ENCODE assay signal across 25 mouse cellular contexts in the genomic region with DNA sequence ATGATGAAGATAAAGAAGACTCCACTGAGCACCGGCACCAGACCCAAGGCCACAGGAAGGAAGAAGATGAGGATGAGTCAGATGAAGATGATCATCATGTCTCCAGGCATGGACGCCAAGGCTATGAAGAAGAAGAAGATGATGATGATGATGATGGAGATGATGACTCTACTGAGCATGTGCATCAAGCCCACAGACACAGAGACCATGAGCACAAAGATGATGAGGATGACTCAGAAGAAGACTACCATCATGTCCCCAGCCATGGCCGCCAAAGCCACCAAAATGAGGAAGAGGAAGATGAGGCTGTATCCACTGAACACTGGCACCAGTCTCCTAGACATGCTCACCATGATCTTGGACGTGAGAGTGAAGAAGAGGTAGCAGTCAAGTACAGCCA. TPM values are rescaled to one million over a fixed set of nuclear protein-coding genes. Genes with fewer than 3 reads are reported as not detected.
DNase-seq lines count a peak whose midpoint lies in the region; ATAC-seq and TF ChIP-seq lines count a peak whose summit lies in the region.
"Had no signal": no experiment of that assay in that cellular context is flagged by ENCODE, and none has a peak within 500 bp of the region (broad histone marks: within the 10 kb centered on the region; RNA-seq: fewer than 3 reads in every experiment).

No protein-coding gene starts in this region.

- no peak for ATAC-seq in heart, embryonic 12.5 days (ENCODE audit: insufficient number of reproducible peaks, low FRiP score)
- no peak for ATAC-seq in midbrain, embryonic 11.5 days (ENCODE audit: low FRiP score)
- ATAC-seq in midbrain, embryonic 16.5 days = no peak
- ATAC-seq in lung, postnatal 0 days = no peak
- ATAC-seq: activated CD4-positive, CD25-positive, alpha-beta regulatory T cell, adult 4 months; CD4-positive, CD25-positive, alpha-beta regulatory T cell, adult 4 months; forebrain, embryonic 16.5 days; hindbrain, postnatal 0 days; intestine, embryonic 15.5 days; Patski had no signal

- no peak for TF ChIP-seq EP300 in lung, postnatal 0 days (IDR thresholded peaks at IDR 0.05)

- H3K4me1 ChIP-seq in heart, embryonic 12.5 days (replicated peaks) = peaks cover 84% of the 10 kb centered on the region
- peaks cover 30% of the 10 kb centered on the region for H3K4me1 ChIP-seq in midbrain, embryonic 11.5 days (ENCODE audit: control insufficient read depth, insufficient read depth, low read length)
- peaks cover 28% of the 10 kb centered on the region for H3K4me1 ChIP-seq in midbrain, embryonic 16.5 days (ENCODE audit: control insufficient read depth, insufficient read depth, low read length)
- H3K4me1 ChIP-seq in lung, postnatal 0 days (ENCODE audit: insufficient read depth, low read depth, low read length) = peaks cover 18% of the 10 kb centered on the region; the same call in 1 of the 2 replicates

- no peak overlapping the region for H3K9ac ChIP-seq in heart, embryonic 12.5 days
- H3K9ac ChIP-seq in midbrain, embryonic 11.5 days (ENCODE audit: low read length) = no peak overlapping the region
- no peak overlapping the region for H3K9ac ChIP-seq in midbrain, embryonic 16.5 days (ENCODE audit: low read depth, low read length)
- no peak overlapping the region for H3K9ac ChIP-seq in lung, postnatal 0 days (replicated peaks; ENCODE audit: low read depth)
- H3K9ac ChIP-seq: embryonic facial prominence, embryonic 13.5 days; forebrain, embryonic 12.5 days; heart, embryonic 13.5 days; hindbrain, embryonic 13.5 days; intestine, embryonic 15.5 days had no signal

- H3K4me3 ChIP-seq in heart, embryonic 12.5 days = no peak overlapping the region
- H3K4me3 ChIP-seq in midbrain, embryonic 11.5 days (ENCODE audit: low read depth, low read length) = no peak overlapping the region
- H3K4me3 ChIP-seq in midbrain, embryonic 16.5 days (ENCODE audit: low read depth, low read length) = no peak overlapping the region
- H3K4me3 ChIP-seq in lung, postnatal 0 days (ENCODE audit: low read depth, low read length) = no peak overlapping the region
- H3K4me3 ChIP-seq: embryonic facial prominence, embryonic 13.5 days; forebrain, embryonic 12.5 days; hindbrain, embryonic 13.5 days; intestine, embryonic 15.5 days had no signal

- 0 out of 2 replicates have a peak, but pooled peaks cover 3% of the 10 kb centered on the region for H3K9me3 ChIP-seq in heart, embryonic 12.5 days (replicated peaks)
- no peaks in the 10 kb centered on the region for H3K9me3 ChIP-seq in midbrain, embryonic 11.5 days (ENCODE audit: control insufficient read depth, low read length)
- H3K9me3 ChIP-seq in midbrain, embryonic 16.5 days (replicated peaks; ENCODE audit: control insufficient read depth, low read length, poor library complexity, severe bottlenecking) = no peaks in the 10 kb centered on the region
- H3K9me3 ChIP-seq in lung, postnatal 0 days (ENCODE audit: low read length) = no peaks in the 10 kb centered on the region
- H3K9me3 ChIP-seq: embryonic facial prominence, embryonic 13.5 days; forebrain, embryonic 12.5 days; heart, embryonic 13.5 days; hindbrain, embryonic 13.5 days; intestine, embryonic 15.5 days had no signal

- WGBS in heart, embryonic 12.5 days = 81% methylated on average over 4 of the region's 4 CpGs
- 82% methylated on average over 4 of the region's 4 CpGs for WGBS in midbrain, embryonic 11.5 days
- 90% methylated on average over 4 of the region's 4 CpGs for WGBS in midbrain, embryonic 16.5 days
- WGBS in lung, postnatal 0 days = 85% methylated on average over 4 of the region's 4 CpGs

- no peak for TF ChIP-seq CTCF in lung, postnatal 0 days (IDR thresholded peaks at IDR 0.05)

- no peak overlapping the region for H3K27ac ChIP-seq in heart, embryonic 12.5 days (ENCODE audit: poor library complexity, severe bottlenecking)
- no peak overlapping the region for H3K27ac ChIP-seq in midbrain, embryonic 11.5 days (ENCODE audit: low read depth, low read length)
- no peak overlapping the region for H3K27ac ChIP-seq in midbrain, embryonic 16.5 days (ENCODE audit: low read length)
- no peak overlapping the region for H3K27ac ChIP-seq in lung, postnatal 0 days (ENCODE audit: low read length)
- H3K27ac ChIP-seq: embryonic facial prominence, embryonic 13.5 days; forebrain, embryonic 12.5 days; hindbrain, embryonic 13.5 days; hindbrain, postnatal 0 days; intestine, embryonic 15.5 days had no signal

- H3K36me3 ChIP-seq in heart, embryonic 12.5 days = peaks cover 3% of the 10 kb centered on the region; the same call in 1 of the 2 replicates
- H3K36me3 ChIP-seq in midbrain, embryonic 11.5 days (ENCODE audit: control insufficient read depth, insufficient read depth, low read length) = no peaks in the 10 kb centered on the region
- peaks cover 4% of the 10 kb centered on the region; the same call in 1 of the 2 replicates for H3K36me3 ChIP-seq in midbrain, embryonic 16.5 days (ENCODE audit: control insufficient read depth, insufficient read depth, low read length)
- no peaks in the 10 kb centered on the region for H3K36me3 ChIP-seq in lung, postnatal 0 days (ENCODE audit: insufficient read depth, low read length)
- H3K36me3 ChIP-seq: embryonic facial prominence, embryonic 13.5 days; forebrain, embryonic 12.5 days; hindbrain, embryonic 13.5 days; intestine, embryonic 15.5 days had no signal

- 0 out of 2 replicates have a peak, but pooled peaks cover 4% of the 10 kb centered on the region for H3K27me3 ChIP-seq in heart, embryonic 12.5 days (replicated peaks)
- H3K27me3 ChIP-seq in midbrain, embryonic 11.5 days (ENCODE audit: control insufficient read depth, insufficient read depth, low read length) = peaks cover 4% of the 10 kb centered on the region
- peaks cover 5% of the 10 kb centered on the region; the same call in 1 of the 2 replicates for H3K27me3 ChIP-seq in midbrain, embryonic 16.5 days (ENCODE audit: control insufficient read depth, insufficient read depth, low read depth, low read length)
- no peaks in the 10 kb centered on the region for H3K27me3 ChIP-seq in lung, postnatal 0 days (replicated peaks; ENCODE audit: insufficient read depth, low read length)
- H3K27me3 ChIP-seq: intestine, embryonic 15.5 days; Patski had no signal

- DNase-seq in heart, postnatal 4 days = no peak
- DNase-seq in midbrain, embryonic 11.5 days (ENCODE audit: low spot score, missing footprints) = peak; percentile 79
- peak; percentile 15 for DNase-seq in induced T-regulatory cell, adult 2 months (ENCODE audit: low read depth)
- DNase-seq in lung, postnatal 0 days (ENCODE audit: low spot score) = no peak
- DNase-seq: adrenal gland, postnatal 14 days; B cell, adult 2 months; cerebellum, adult 11-12 months; cerebellum, adult 9-10 months; cerebellum, postnatal 25 days; gastrocnemius, postnatal 14 days; kidney, adult 18-20 months had no signal

- H3K4me2 ChIP-seq in heart, embryonic 12.5 days = peak overlapping the region; percentile 97; the same call in 1 of the 2 replicates
- no peak overlapping the region for H3K4me2 ChIP-seq in midbrain, embryonic 11.5 days
- no peak overlapping the region for H3K4me2 ChIP-seq in midbrain, embryonic 16.5 days (ENCODE audit: low read length)
- no peak overlapping the region for H3K4me2 ChIP-seq in lung, postnatal 0 days (replicated peaks; ENCODE audit: low read depth, low read length)
- H3K4me2 ChIP-seq: embryonic facial prominence, embryonic 13.5 days; forebrain, embryonic 12.5 days; hindbrain, embryonic 13.5 days; intestine, embryonic 15.5 days had no signal

RNA-seq across cellular contexts. Expression of a gene that starts 1.2 kb away (rescaled TPM):
- 25.5 and 26.9 TPM in 2 replicates for polyA plus RNA-seq in heart, embryonic 12.5 days (2016; fragmentation: Nextera tagmentation; extraction: Ambion mirVana)
- 100 to 1,000 TPM; 182 to 202 TPM for total RNA-seq in heart, postnatal 4 days (2021)
- 0.11 and 0.19 TPM in 2 replicates for polyA plus RNA-seq in midbrain, embryonic 11.5 days (2014; fragmentation: Nextera tagmentation; extraction: Ambion mirVana)
- polyA plus RNA-seq in midbrain, embryonic 16.5 days (2015; fragmentation: Nextera tagmentation; extraction: Ambion mirVana) = 0.39 and 0.40 TPM in 2 replicates
- polyA plus RNA-seq in lung, postnatal 0 days (2015; fragmentation: Nextera tagmentation; extraction: Ambion mirVana) = 0.50 and 0.54 TPM in 2 replicates
- total RNA-seq: granulocyte monocyte progenitor cell, adult 5-6 weeks had no signal
- polyA plus RNA-seq: activated CD4-positive, CD25-positive, alpha-beta regulatory T cell, adult 4 months; CD4-positive, CD25-positive, alpha-beta regulatory T cell, adult 4 months; forebrain, embryonic 16.5 days had no signal

RNA-seq across cellular contexts. Expression of a gene that starts 2.7 kb away (rescaled TPM):
- 15.2 and 15.4 TPM in 2 replicates for polyA plus RNA-seq in heart, embryonic 12.5 days (2016; fragmentation: Nextera tagmentation; extraction: Ambion mirVana)
- 10 to 100 TPM; 26.2 to 29.2 TPM for total RNA-seq in heart, postnatal 4 days (2021)
- polyA plus RNA-seq in midbrain, embryonic 11.5 days (2014; fragmentation: Nextera tagmentation; extraction: Ambion mirVana) = 4.4 and 6.1 TPM in 2 replicates
- polyA plus RNA-seq in midbrain, embryonic 16.5 days (2015; fragmentation: Nextera tagmentation; extraction: Ambion mirVana) = 11.1 and 12.4 TPM in 2 replicates
- 19.2 and 21.9 TPM in 2 replicates for polyA plus RNA-seq in lung, postnatal 0 days (2015; fragmentation: Nextera tagmentation; extraction: Ambion mirVana)

RNA-seq across cellular contexts. Expression of a gene that starts 30.5 kb away (rescaled TPM):
- polyA plus RNA-seq in heart, embryonic 12.5 days (2016; fragmentation: Nextera tagmentation; extraction: Ambion mirVana) = 2.6 and 3.3 TPM in 2 replicates
- total RNA-seq in heart, postnatal 4 days (2021) = under 1 TPM; 0.26 to 0.34 TPM
- polyA plus RNA-seq in midbrain, embryonic 11.5 days (2014; fragmentation: Nextera tagmentation; extraction: Ambion mirVana) = 7.7 and 8.1 TPM in 2 replicates
- polyA plus RNA-seq in midbrain, embryonic 16.5 days (2015; fragmentation: Nextera tagmentation; extraction: Ambion mirVana) = 28.5 and 29.2 TPM in 2 replicates
- 1.8 and 2.0 TPM in 2 replicates for polyA plus RNA-seq in lung, postnatal 0 days (2015; fragmentation: Nextera tagmentation; extraction: Ambion mirVana)
- total RNA-seq: granulocyte monocyte progenitor cell, adult 5-6 weeks had no signal
- polyA plus RNA-seq: activated CD4-positive, CD25-positive, alpha-beta regulatory T cell, adult 4 months; CD4-positive, CD25-positive, alpha-beta regulatory T cell, adult 4 months had no signal

RNA-seq across cellular contexts. Expression of a gene that starts 34.1 kb away (rescaled TPM):
- polyA plus RNA-seq in heart, embryonic 12.5 days (2016; fragmentation: Nextera tagmentation; extraction: Ambion mirVana) = 0.82 and 1.1 TPM in 2 replicates
- 1 to 10 TPM; 1.5 to 2.4 TPM for total RNA-seq in heart, postnatal 4 days (2021)
- polyA plus RNA-seq in midbrain, embryonic 11.5 days (2014; fragmentation: Nextera tagmentation; extraction: Ambion mirVana) = 0.75 and 1.2 TPM in 2 replicates
- 27.0 and 39.9 TPM in 2 replicates for polyA plus RNA-seq in midbrain, embryonic 16.5 days (2015; fragmentation: Nextera tagmentation; extraction: Ambion mirVana)
- 0.49 TPM in 1 of 2 replicates, not detected in the other for polyA plus RNA-seq in lung, postnatal 0 days (2015; fragmentation: Nextera tagmentation; extraction: Ambion mirVana)
- total RNA-seq: granulocyte monocyte progenitor cell, adult 5-6 weeks had no signal
- polyA plus RNA-seq: activated CD4-positive, CD25-positive, alpha-beta regulatory T cell, adult 4 months; CD4-positive, CD25-positive, alpha-beta regulatory T cell, adult 4 months had no signal

RNA-seq across cellular contexts. Expression of a gene that starts 59.0 kb away (rescaled TPM):
- not detected in 2 replicates for polyA plus RNA-seq in heart, embryonic 12.5 days (2016; fragmentation: Nextera tagmentation; extraction: Ambion mirVana)
- not detected for total RNA-seq in heart, postnatal 4 days (2021)
- not detected in 2 replicates for polyA plus RNA-seq in midbrain, embryonic 11.5 days (2014; fragmentation: Nextera tagmentation; extraction: Ambion mirVana)
- polyA plus RNA-seq in midbrain, embryonic 16.5 days (2015; fragmentation: Nextera tagmentation; extraction: Ambion mirVana) = not detected in 2 replicates
- polyA plus RNA-seq in lung, postnatal 0 days (2015; fragmentation: Nextera tagmentation; extraction: Ambion mirVana) = not detected in 2 replicates
- total RNA-seq: adrenal gland, postnatal 14 days; gastrocnemius, postnatal 14 days; granulocyte monocyte progenitor cell, adult 5-6 weeks; heart, postnatal 25 days; hindbrain, postnatal 0 days had no signal
- polyA plus RNA-seq: activated CD4-positive, CD25-positive, alpha-beta regulatory T cell, adult 4 months; CD4-positive, CD25-positive, alpha-beta regulatory T cell, adult 4 months; embryonic facial prominence, embryonic 13.5 days; forebrain, embryonic 12.5 days; forebrain, embryonic 16.5 days; heart, embryonic 13.5 days; hindbrain, embryonic 13.5 days; hindbrain, postnatal 0 days; intestine, embryonic 15.5 days; Patski had no signal

Comparison
In these comparisons a context has a peak if more than half of its experiments do, and no peak if none do; other contexts are left out.
1. DNase-seq: peak in midbrain, embryonic 11.5 days (single experiment) and induced T-regulatory cell, adult 2 months (single experiment); none in heart, postnatal 4 days (single experiment) and lung, postnatal 0 days (single experiment).
2. RNA of a gene that starts 1.2 kb away (polyA plus RNA-seq): 25.5 to 26.9 TPM in heart, embryonic 12.5 days; 0.50 to 0.54 TPM in lung, postnatal 0 days, 0.39 to 0.40 TPM in midbrain, embryonic 16.5 days and 0.11 to 0.19 TPM in midbrain, embryonic 11.5 days; every median in the first group is over 10 times any median in the second.